Mouse (Mus musculus): ENCODE measurements around the gene Pltp. TPM values are rescaled to one million over a fixed set of nuclear protein-coding genes. Genes with fewer than 3 reads are reported as not detected.

Gene Pltp
- polyA plus RNA-seq, 1 experiment from 2014 or later: 67.2 TPM

GRCm38 (mm10) chr2:164894048-164894447 is 36.5 kb upstream of the Pltp start:
- Histone ChIP-seq H3K9me3 (replicated peaks; ENCODE audit: control insufficient read depth, low read length) (no peaks in the 10 kb centered on the region), H3K4me1 (ENCODE audit: control insufficient read depth, insufficient read depth, low read length) (no peaks in the 10 kb centered on the region), H3K27ac (ENCODE audit: low read length) (no peak overlapping the region), H3K9ac (ENCODE audit: low read length) (no peak overlapping the region), H3K4me2 (ENCODE audit: low read depth, low read length) (no peak overlapping the region), H3K27me3 (ENCODE audit: control insufficient read depth, insufficient read depth, low read length) (no peaks in the 10 kb centered on the region), H3K4me3 (ENCODE audit: low read length) (no peak overlapping the region), H3K36me3 (ENCODE audit: control insufficient read depth, insufficient read depth) (peaks cover 91% of the 10 kb centered on the region)
- no peak for ATAC-seq (replicated peaks; ENCODE audit: extremely low read depth, insufficient read depth, low FRiP score)
- WGBS: 67% methylated on average over 5 of the region's 5 CpGs

- Histone ChIP-seq H3K4me1 (ENCODE audit: control insufficient read depth, insufficient read depth, low read length) (no peaks in the 10 kb centered on the region), H3K4me3 (ENCODE audit: low read length) (no peak overlapping the region), H3K4me2 (ENCODE audit: low read depth, low read length) (no peak overlapping the region), H3K9me3 (replicated peaks; ENCODE audit: control insufficient read depth, low read length) (no peaks in the 10 kb centered on the region), H3K36me3 (ENCODE audit: control insufficient read depth, insufficient read depth) (peaks cover 92% of the 10 kb centered on the region), H3K27ac (ENCODE audit: low read length) (no peak overlapping the region), H3K9ac (ENCODE audit: low read length) (no peak overlapping the region), H3K27me3 (ENCODE audit: control insufficient read depth, insufficient read depth, low read length) (no peaks in the 10 kb centered on the region)
- 86% methylated on average over 6 of the region's 6 CpGs for WGBS
- ATAC-seq (replicated peaks; ENCODE audit: extremely low read depth, insufficient read depth, low FRiP score): no peak
Measured at GRCm38 (mm10) chr2:164892696-164893216, 35.2 kb upstream of the Pltp start.

DNA sequence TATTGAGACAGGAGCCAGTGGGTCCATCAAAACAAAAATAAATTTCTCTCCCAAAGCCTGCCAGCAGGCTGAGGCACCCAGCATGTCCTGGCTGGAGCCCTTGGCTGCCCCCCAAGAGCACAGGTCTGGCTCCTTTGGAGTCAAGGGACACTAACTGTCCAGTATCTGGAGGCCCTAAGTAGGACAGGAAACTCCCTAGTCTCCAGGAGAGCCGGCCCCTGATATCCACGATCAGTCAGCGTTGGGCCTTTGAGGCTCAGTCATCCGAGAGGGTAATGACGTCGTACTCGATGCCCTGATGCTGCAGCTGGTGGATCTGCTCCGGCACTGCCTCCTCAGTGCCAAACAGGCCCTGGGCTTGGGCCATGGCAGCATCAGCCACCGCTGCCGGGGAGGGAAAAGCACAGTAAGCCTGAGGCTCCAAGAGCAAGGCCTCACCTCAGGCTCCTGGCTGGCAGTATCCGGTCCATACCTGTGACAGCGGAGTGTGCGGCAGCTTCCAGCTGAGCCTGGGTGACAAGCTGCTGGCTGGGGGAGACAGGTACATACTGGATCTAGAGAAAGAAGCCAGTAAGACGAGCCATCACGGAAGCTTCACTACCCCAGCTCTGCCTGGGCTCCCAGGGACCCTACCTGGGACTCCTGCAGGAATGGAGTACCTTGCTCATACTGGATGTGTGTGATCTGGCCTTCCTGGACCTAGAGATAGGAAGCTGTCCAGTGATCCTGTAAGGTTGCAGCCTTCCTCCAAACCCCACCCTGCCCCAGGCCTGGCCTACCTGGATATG is 34.6 kb upstream of the Pltp start:
- WGBS: 86% methylated on average over 15 of the region's 15 CpGs

GRCm38 (mm10) chr2:164891056-164891834 is 33.7 kb upstream of the Pltp start:
- no peaks in the 10 kb centered on the region for H3K9me3 ChIP-seq (replicated peaks; ENCODE audit: control insufficient read depth, low read length)
- no peak for ATAC-seq (replicated peaks; ENCODE audit: extremely low read depth, insufficient read depth, low FRiP score)
- 82% methylated on average over 13 of the region's 13 CpGs for WGBS
- no peaks in the 10 kb centered on the region for H3K27me3 ChIP-seq (ENCODE audit: control insufficient read depth, insufficient read depth, low read length)
- no peak overlapping the region for H3K4me3 ChIP-seq (ENCODE audit: low read length)
- H3K4me2 ChIP-seq (ENCODE audit: low read depth, low read length): no peak overlapping the region
- H3K4me1 ChIP-seq (ENCODE audit: control insufficient read depth, insufficient read depth, low read length): no peaks in the 10 kb centered on the region; the same call in 1 of the 2 replicates
- no peak overlapping the region for H3K27ac ChIP-seq (ENCODE audit: low read length)
- H3K36me3 ChIP-seq (ENCODE audit: control insufficient read depth, insufficient read depth): peaks cover 95% of the 10 kb centered on the region
- H3K9ac ChIP-seq (ENCODE audit: low read length): no peak overlapping the region

More for the DNA sequence above, 34.6 kb upstream of the Pltp start:
- no peak overlapping the region for H3K9ac ChIP-seq (ENCODE audit: low read length)
- no peak overlapping the region for H3K4me2 ChIP-seq (ENCODE audit: low read depth, low read length)
- H3K9me3 ChIP-seq (replicated peaks; ENCODE audit: control insufficient read depth, low read length): no peaks in the 10 kb centered on the region
- H3K27ac ChIP-seq (ENCODE audit: low read length): no peak overlapping the region
- H3K4me1 ChIP-seq (ENCODE audit: control insufficient read depth, insufficient read depth, low read length): no peaks in the 10 kb centered on the region
- no peaks in the 10 kb centered on the region for H3K27me3 ChIP-seq (ENCODE audit: control insufficient read depth, insufficient read depth, low read length)
- peaks cover 92% of the 10 kb centered on the region for H3K36me3 ChIP-seq (ENCODE audit: control insufficient read depth, insufficient read depth)
- ATAC-seq (replicated peaks; ENCODE audit: extremely low read depth, insufficient read depth, low FRiP score): no peak
- no peak overlapping the region for H3K4me3 ChIP-seq (ENCODE audit: low read length)

GRCm38 (mm10) chr2:164890411-164891049 is 33.0 kb upstream of the Pltp start:
- no peak overlapping the region for H3K4me2 ChIP-seq (ENCODE audit: low read depth, low read length)
- H3K4me3 ChIP-seq (ENCODE audit: low read length): no peak overlapping the region
- ATAC-seq (replicated peaks; ENCODE audit: extremely low read depth, insufficient read depth, low FRiP score): no peak
- H3K27ac ChIP-seq (ENCODE audit: low read length): no peak overlapping the region
- H3K36me3 ChIP-seq (ENCODE audit: control insufficient read depth, insufficient read depth): peaks cover 94% of the 10 kb centered on the region
- H3K4me1 ChIP-seq (ENCODE audit: control insufficient read depth, insufficient read depth, low read length): peaks cover 6% of the 10 kb centered on the region
- no peak overlapping the region for H3K9ac ChIP-seq (ENCODE audit: low read length)
- no peaks in the 10 kb centered on the region for H3K9me3 ChIP-seq (replicated peaks; ENCODE audit: control insufficient read depth, low read length)
- no peaks in the 10 kb centered on the region for H3K27me3 ChIP-seq (ENCODE audit: control insufficient read depth, insufficient read depth, low read length)
- WGBS: 88% methylated on average over 24 of the region's 24 CpGs

DNA sequence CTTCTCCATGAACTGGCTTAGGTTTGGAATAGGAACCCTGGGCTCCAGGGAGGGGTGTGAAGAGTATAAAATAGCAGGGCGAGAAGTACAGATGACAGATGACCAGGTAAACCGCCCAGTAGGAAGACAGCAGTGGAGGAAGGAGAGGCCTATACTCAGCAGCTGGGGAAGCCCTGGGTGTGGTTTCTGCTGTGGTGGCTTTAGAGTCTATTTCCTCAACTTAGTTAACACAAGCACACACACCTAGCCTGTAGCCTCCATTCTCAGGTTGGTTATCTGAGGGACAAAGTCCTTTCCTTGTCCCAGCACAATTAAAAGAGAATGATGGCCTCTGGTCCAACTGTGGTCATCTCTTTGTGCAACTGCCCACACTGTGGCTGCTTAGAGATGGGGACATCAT is 32.4 kb upstream of the Pltp start:
- Histone ChIP-seq H3K9ac (ENCODE audit: low read length) (no peak overlapping the region), H3K27ac (ENCODE audit: low read length) (no peak overlapping the region), H3K4me3 (ENCODE audit: low read length) (no peak overlapping the region), H3K4me1 (ENCODE audit: control insufficient read depth, insufficient read depth, low read length) (peaks cover 11% of the 10 kb centered on the region), H3K9me3 (replicated peaks; ENCODE audit: control insufficient read depth, low read length) (no peaks in the 10 kb centered on the region), H3K4me2 (ENCODE audit: low read depth, low read length) (no peak overlapping the region), H3K36me3 (ENCODE audit: control insufficient read depth, insufficient read depth) (peaks cover 94% of the 10 kb centered on the region), H3K27me3 (ENCODE audit: control insufficient read depth, insufficient read depth, low read length) (no peaks in the 10 kb centered on the region)
- no peak for ATAC-seq (replicated peaks; ENCODE audit: extremely low read depth, insufficient read depth, low FRiP score)
- 86% methylated on average over 2 of the region's 2 CpGs for WGBS

- H3K27me3 ChIP-seq (ENCODE audit: control insufficient read depth, insufficient read depth, low read length): no peaks in the 10 kb centered on the region
- no peak overlapping the region for H3K4me2 ChIP-seq (ENCODE audit: low read depth, low read length)
- H3K36me3 ChIP-seq (ENCODE audit: control insufficient read depth, insufficient read depth): peaks cover 86% of the 10 kb centered on the region
- H3K4me3 ChIP-seq (ENCODE audit: low read length): no peak overlapping the region
- no peaks in the 10 kb centered on the region for H3K9me3 ChIP-seq (replicated peaks; ENCODE audit: control insufficient read depth, low read length)
- WGBS: 77% methylated on average over 12 of the region's 12 CpGs
- peaks cover 11% of the 10 kb centered on the region for H3K4me1 ChIP-seq (ENCODE audit: control insufficient read depth, insufficient read depth, low read length)
- ATAC-seq (replicated peaks; ENCODE audit: extremely low read depth, insufficient read depth, low FRiP score): no peak
- no peak overlapping the region for H3K9ac ChIP-seq (ENCODE audit: low read length)
- no peak overlapping the region for H3K27ac ChIP-seq (ENCODE audit: low read length)
Measured at GRCm38 (mm10) chr2:164888996-164889395, 31.5 kb upstream of the Pltp start.

- no peaks in the 10 kb centered on the region for H3K27me3 ChIP-seq (ENCODE audit: control insufficient read depth, insufficient read depth, low read length)
- 94% methylated on average over 10 of the region's 10 CpGs for WGBS
- no peaks in the 10 kb centered on the region for H3K9me3 ChIP-seq (replicated peaks; ENCODE audit: control insufficient read depth, low read length)
- no peak overlapping the region for H3K9ac ChIP-seq (ENCODE audit: low read length)
- no peak overlapping the region for H3K4me2 ChIP-seq (ENCODE audit: low read depth, low read length)
- no peak for ATAC-seq (replicated peaks; ENCODE audit: extremely low read depth, insufficient read depth, low FRiP score)
- H3K36me3 ChIP-seq (ENCODE audit: control insufficient read depth, insufficient read depth): peaks cover 73% of the 10 kb centered on the region
- no peak overlapping the region for H3K4me3 ChIP-seq (ENCODE audit: low read length)
- H3K27ac ChIP-seq (ENCODE audit: low read length): no peak overlapping the region
- peaks cover 11% of the 10 kb centered on the region for H3K4me1 ChIP-seq (ENCODE audit: control insufficient read depth, insufficient read depth, low read length)
Measured at GRCm38 (mm10) chr2:164886617-164887016, 29.1 kb upstream of the Pltp start.

All from heart, embryonic 16.5 days (tissue).